ENCODE assay signal across 19 mouse cellular contexts in genomic region chr11:65135251-65135739, GRCm38 (mm10). TPM values are rescaled to one million over a fixed set of nuclear protein-coding genes. Genes with fewer than 3 reads are reported as not detected.
DNase-seq lines count a peak whose midpoint lies in the region; ATAC-seq lines count a peak whose summit lies in the region.
"Had no signal": no experiment of that assay in that cellular context is flagged by ENCODE, and none has a peak within 500 bp of the region (broad histone marks: within the 10 kb centered on the region; RNA-seq: fewer than 3 reads in every experiment).

No protein-coding gene starts in this region.

- no peaks in the 10 kb centered on the region; the same call in 1 of the 2 replicates for H3K4me1 ChIP-seq in midbrain, embryonic 11.5 days (ENCODE audit: control insufficient read depth, insufficient read depth, low read length)
- H3K4me1 ChIP-seq: limb, embryonic 13.5 days; neural tube, embryonic 15.5 days had no signal

- 90% methylated on average over 8 of the region's 8 CpGs for WGBS in midbrain, embryonic 11.5 days

- H3K27ac ChIP-seq in midbrain, embryonic 11.5 days (ENCODE audit: low read depth, low read length): no peak overlapping the region
- H3K27ac ChIP-seq: kidney, embryonic 15.5 days; limb, embryonic 13.5 days; neural tube, embryonic 15.5 days had no signal

- H3K9me3 ChIP-seq in midbrain, embryonic 11.5 days (ENCODE audit: control insufficient read depth, low read length): no peaks in the 10 kb centered on the region
- H3K9me3 ChIP-seq: kidney, embryonic 15.5 days; limb, embryonic 13.5 days; neural tube, embryonic 15.5 days had no signal

- no peaks in the 10 kb centered on the region for H3K27me3 ChIP-seq in midbrain, embryonic 11.5 days (ENCODE audit: control insufficient read depth, insufficient read depth, low read length)
- H3K27me3 ChIP-seq: kidney, embryonic 15.5 days; limb, embryonic 13.5 days; neural tube, embryonic 15.5 days had no signal

- H3K4me3 ChIP-seq in midbrain, embryonic 11.5 days (ENCODE audit: low read depth, low read length): no peak overlapping the region
- H3K4me3 ChIP-seq: kidney, embryonic 15.5 days; limb, embryonic 13.5 days; neural tube, embryonic 15.5 days had no signal

- H3K9ac ChIP-seq in midbrain, embryonic 11.5 days (ENCODE audit: low read length): no peak overlapping the region
- H3K9ac ChIP-seq: kidney, embryonic 15.5 days; limb, embryonic 13.5 days; liver, postnatal 0 days; neural tube, embryonic 15.5 days had no signal

- DNase-seq in frontal cortex, adult 2 months (ENCODE audit: extremely low spot score in 1 of 2, low spot score in 1 of 2): peak; percentile 34 to 71
- no peak for DNase-seq in frontal cortex, postnatal 10 days (ENCODE audit: low spot score in 2 of 2)
- DNase-seq in right cerebral cortex, adult 2 months (ENCODE audit: low spot score in 2 of 2): peak; percentile 47 to 65
- DNase-seq in right cerebral cortex, postnatal 4 days: no peak
- DNase-seq in layer of hippocampus, adult 9-11 months: peak; percentile 48
- DNase-seq in telencephalon, adult 2 months (ENCODE audit: low read depth, low spot score): peak; percentile 81
- DNase-seq in midbrain, embryonic 11.5 days (ENCODE audit: low spot score, missing footprints): no peak
- DNase-seq in spleen, postnatal 36 days (ENCODE audit: low spot score in 2 of 2): no peak
- DNase-seq: gastrocnemius, postnatal 36 days; heart, postnatal 14 days; liver, postnatal 0 days had no signal

- ATAC-seq in midbrain, embryonic 11.5 days (ENCODE audit: low FRiP score): no peak
- ATAC-seq: forebrain, embryonic 14.5 days; liver, postnatal 0 days had no signal

- H3K36me3 ChIP-seq in midbrain, embryonic 11.5 days (ENCODE audit: control insufficient read depth, insufficient read depth, low read length): no peaks in the 10 kb centered on the region
- H3K36me3 ChIP-seq: kidney, embryonic 15.5 days; limb, embryonic 13.5 days; neural tube, embryonic 15.5 days had no signal

- no peak overlapping the region for H3K4me2 ChIP-seq in midbrain, embryonic 11.5 days
- H3K4me2 ChIP-seq: kidney, embryonic 15.5 days; limb, embryonic 13.5 days; neural tube, embryonic 15.5 days had no signal

RNA-seq across cellular contexts. Expression of gene 1700086D15Rik, which starts 24.4 kb away (rescaled TPM):
- polyA plus RNA-seq in frontal cortex, adult 2 months (2012; rRNA removed): 0.15 and 0.88 TPM in 2 replicates
- not detected in 2 replicates for polyA plus RNA-seq in midbrain, embryonic 11.5 days (2014; fragmentation: Nextera tagmentation; extraction: Ambion mirVana)
- polyA plus RNA-seq: C2C12; embryonic facial prominence, embryonic 14.5 days; forebrain, embryonic 14.5 days; kidney, embryonic 15.5 days; liver, postnatal 0 days; stomach, embryonic 16.5 days; urinary bladder, adult 2 months had no signal

RNA-seq across cellular contexts. Expression of gene Arhgap44, which starts 27.5 kb away (rescaled TPM):
- polyA plus RNA-seq in frontal cortex, adult 2 months (2012; rRNA removed): 62.3 and 64.7 TPM in 2 replicates
- 4.0 and 4.9 TPM in 2 replicates for polyA plus RNA-seq in midbrain, embryonic 11.5 days (2014; fragmentation: Nextera tagmentation; extraction: Ambion mirVana)

Comparison
In these comparisons a context has a peak if more than half of its experiments do, and no peak if none do; other contexts are left out.
1. DNase-seq: peak in frontal cortex, adult 2 months (2 of 2), right cerebral cortex, adult 2 months (2 of 2), layer of hippocampus, adult 9-11 months (single experiment) and telencephalon, adult 2 months (single experiment); none in frontal cortex, postnatal 10 days (0 of 2), right cerebral cortex, postnatal 4 days (single experiment), midbrain, embryonic 11.5 days (single experiment) and spleen, postnatal 36 days (0 of 2).
2. RNA of gene Arhgap44, which starts 27.5 kb away (polyA plus RNA-seq): 62.3 to 64.7 TPM in frontal cortex, adult 2 months; 4.0 to 4.9 TPM in midbrain, embryonic 11.5 days; every median in the first group is over 10 times any median in the second.